Mouse (Mus musculus): ENCODE measurements around the gene Hlf. TPM values are rescaled to one million over a fixed set of nuclear protein-coding genes. Genes with fewer than 3 reads are reported as not detected.

Gene Hlf
- total RNA-seq, 2 experiments from 2014 or later, result 87.7 to 88.2 TPM

- Histone ChIP-seq H3K4me3 (no peak overlapping the region), H3K27ac (no peak overlapping the region)
- no peak for TF ChIP-seq CTCF (conservative IDR thresholded peaks at IDR 0.05)
- no peak for DNase-seq (ENCODE audit: low spot score in 2 of 2)
These were observed 41.1 kb downstream of the Hlf start for GRCm38 (mm10) chr11:90349486-90350152.

DNA sequence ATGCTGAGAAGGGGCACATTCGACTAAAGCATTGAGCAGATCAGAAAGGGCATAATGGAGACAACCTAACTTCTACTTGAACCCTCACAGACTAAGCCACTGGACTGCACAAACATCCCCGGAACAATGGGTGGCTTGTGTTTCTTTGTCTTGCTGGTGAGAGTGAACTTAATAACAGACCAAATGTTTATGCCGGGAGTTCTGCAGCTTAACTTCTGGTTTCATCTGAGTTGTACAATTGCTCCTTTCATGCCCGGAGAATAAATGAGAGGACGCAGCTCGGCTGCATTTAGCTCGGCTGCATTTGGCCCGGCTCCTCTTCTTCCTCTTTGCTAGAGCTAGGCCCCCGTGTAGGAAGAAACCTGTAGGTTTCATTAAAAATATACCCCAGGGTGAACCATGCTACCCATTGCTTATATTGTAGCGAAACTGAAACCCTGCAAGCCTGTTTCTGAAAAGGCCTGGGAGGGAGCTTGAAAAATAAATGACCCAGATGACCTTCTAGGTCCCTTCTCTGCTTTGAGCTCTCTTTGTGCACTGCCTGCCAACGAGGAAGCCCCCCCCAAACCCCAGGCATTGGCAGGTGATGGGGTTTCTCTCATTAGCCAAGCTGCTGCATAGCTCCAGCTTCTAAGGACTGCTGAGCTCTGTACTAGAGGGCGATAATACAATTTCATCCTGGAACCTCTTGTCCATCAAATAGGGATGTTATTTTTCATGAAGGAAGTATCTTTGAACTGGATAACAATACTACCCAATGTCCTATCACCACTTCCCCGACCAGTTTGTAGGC, 42.8 kb downstream of the Hlf start:
- Histone ChIP-seq H3K27ac (peak overlapping the region; percentile 48; the same call in 1 of the 2 replicates), H3K4me3 (no peak overlapping the region)
- no peak for TF ChIP-seq CTCF (conservative IDR thresholded peaks at IDR 0.05)
- no peak for DNase-seq (ENCODE audit: low spot score in 2 of 2)

DNA sequence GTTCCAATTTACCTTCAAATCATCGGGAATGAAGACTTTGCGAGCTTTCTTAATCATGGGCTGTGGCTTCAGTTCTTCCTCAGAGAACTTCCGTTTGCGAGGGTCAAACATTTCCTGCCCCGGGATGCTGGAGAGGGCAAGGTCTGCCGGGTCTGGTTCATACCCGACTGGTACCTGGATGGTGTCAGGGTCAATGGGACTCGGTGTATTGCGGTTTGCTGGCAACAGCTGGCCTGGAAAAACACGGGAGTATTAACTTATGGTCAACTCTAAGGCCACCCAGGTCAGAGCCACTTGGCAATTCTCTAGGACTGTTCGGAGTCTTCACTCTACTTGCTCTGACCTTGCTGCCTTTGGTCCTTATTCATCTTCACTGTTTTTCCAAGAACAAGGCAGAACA, 44.9 kb downstream of the Hlf start:
- no peak overlapping the region for H3K27ac ChIP-seq
- H3K4me3 ChIP-seq, result no peak overlapping the region
- no peak for DNase-seq (ENCODE audit: low spot score in 2 of 2)
- no peak for TF ChIP-seq CTCF (conservative IDR thresholded peaks at IDR 0.05)

GRCm38 (mm10) chr11:90342858-90343257, 47.8 kb downstream of the Hlf start:
- Histone ChIP-seq H3K27ac (no peak overlapping the region), H3K4me3 (no peak overlapping the region)
- DNase-seq (ENCODE audit: low spot score in 2 of 2), result no peak
- no peak for TF ChIP-seq CTCF (conservative IDR thresholded peaks at IDR 0.05)

GRCm38 (mm10) chr11:90342267-90342666, 48.4 kb downstream of the Hlf start:
- H3K4me3 ChIP-seq, result no peak overlapping the region
- no peak for DNase-seq (ENCODE audit: low spot score in 2 of 2)
- H3K27ac ChIP-seq, result no peak overlapping the region
- no peak for TF ChIP-seq CTCF (conservative IDR thresholded peaks at IDR 0.05)

- no peak overlapping the region for H3K27ac ChIP-seq
- DNase-seq (ENCODE audit: low spot score in 2 of 2), result no peak
- no peak overlapping the region for H3K4me3 ChIP-seq
- no peak for TF ChIP-seq CTCF (conservative IDR thresholded peaks at IDR 0.05)
These were observed 49.9 kb downstream of the Hlf start for GRCm38 (mm10) chr11:90340836-90341235.

- no peak overlapping the region for H3K4me3 ChIP-seq
- H3K27ac ChIP-seq, result no peak overlapping the region
- TF ChIP-seq CTCF (conservative IDR thresholded peaks at IDR 0.05), result no peak
- no peak for DNase-seq (ENCODE audit: low spot score in 2 of 2)
These were observed 55.9 kb downstream of the Hlf start for GRCm38 (mm10) chr11:90334816-90335215.

DNA sequence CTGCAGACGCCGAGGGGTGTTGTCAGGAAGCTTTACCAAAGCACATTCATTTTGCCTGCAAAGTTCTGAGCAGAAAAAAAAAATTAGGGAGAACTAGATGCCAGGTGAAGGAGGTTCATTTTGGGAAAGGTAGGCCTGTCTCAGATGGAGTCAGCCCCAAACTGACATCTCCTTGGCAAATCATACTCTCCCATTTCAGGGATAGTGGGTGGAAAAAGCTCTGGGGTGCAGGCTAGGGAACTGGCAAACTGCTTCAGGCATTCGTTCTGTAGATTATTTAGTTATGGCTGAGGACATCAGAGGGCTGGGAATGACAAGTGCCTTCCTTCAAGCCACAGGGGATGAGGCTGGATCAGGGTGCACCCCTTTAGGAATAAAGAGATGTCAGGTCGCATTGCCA, 58.0 kb downstream of the Hlf start:
- no peak for DNase-seq (ENCODE audit: low spot score in 2 of 2)
- Histone ChIP-seq H3K27ac (no peak overlapping the region), H3K4me3 (no peak overlapping the region)
- no peak for TF ChIP-seq CTCF (conservative IDR thresholded peaks at IDR 0.05)

DNA sequence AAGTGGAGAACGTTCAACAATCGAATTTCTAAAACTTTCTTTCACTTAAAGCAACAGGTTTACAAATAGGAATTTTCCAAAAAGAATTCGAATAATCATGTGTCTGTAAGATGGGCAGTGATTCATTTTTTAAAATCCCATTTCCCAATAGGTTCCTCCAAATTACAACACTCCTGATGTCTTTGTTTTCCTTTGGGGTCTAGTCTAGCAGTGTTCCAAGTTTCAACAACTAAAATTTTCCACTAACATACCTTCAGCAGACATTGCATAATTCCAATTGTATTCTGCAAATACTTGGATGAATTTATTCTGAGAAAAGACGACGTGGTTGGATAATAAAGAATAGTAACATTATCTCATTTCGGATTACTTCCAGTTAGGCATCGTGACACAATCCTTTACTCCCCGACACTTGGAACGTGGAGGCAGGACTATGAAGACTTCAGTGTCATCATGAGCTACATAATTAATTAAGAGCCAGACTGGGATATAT, 60.4 kb downstream of the Hlf start:
- Histone ChIP-seq H3K4me3 (no peak overlapping the region), H3K27ac (no peak overlapping the region)
- DNase-seq (ENCODE audit: low spot score in 2 of 2), result no peak
- no peak for TF ChIP-seq CTCF (conservative IDR thresholded peaks at IDR 0.05)

GRCm38 (mm10) chr11:90326836-90327235, 63.9 kb downstream of the Hlf start:
- no peak for TF ChIP-seq CTCF (conservative IDR thresholded peaks at IDR 0.05)
- no peak for DNase-seq (ENCODE audit: low spot score in 2 of 2)
- H3K27ac ChIP-seq, result no peak overlapping the region

DNA sequence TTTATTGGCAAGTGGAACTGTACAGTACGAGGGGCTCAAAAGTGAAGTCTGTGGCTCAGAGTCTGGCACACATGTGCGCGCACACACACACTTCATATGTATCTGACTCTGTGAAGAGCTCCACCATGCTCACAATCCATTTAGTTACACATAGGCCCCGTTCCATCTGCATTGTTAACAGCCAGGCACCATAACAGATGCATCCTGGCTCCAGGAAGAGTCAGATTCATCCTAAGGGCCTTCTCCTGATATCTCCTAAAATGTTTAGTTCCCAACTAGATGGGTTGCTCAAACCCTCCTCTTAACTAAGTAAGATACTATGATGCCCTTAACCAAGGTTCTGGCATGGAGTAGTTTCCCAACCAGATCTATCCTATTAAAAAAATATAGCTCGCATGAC, 64.5 kb downstream of the Hlf start:
- no peak for TF ChIP-seq CTCF (conservative IDR thresholded peaks at IDR 0.05)
- no peak overlapping the region for H3K27ac ChIP-seq
- no peak overlapping the region for H3K4me3 ChIP-seq
- no peak for DNase-seq (ENCODE audit: low spot score in 2 of 2)

More at GRCm38 (mm10) chr11:90326836-90327235, 63.9 kb downstream of the Hlf start:
- no peak overlapping the region for H3K4me3 ChIP-seq

- no peak for DNase-seq (ENCODE audit: low spot score in 2 of 2)
- TF ChIP-seq CTCF (conservative IDR thresholded peaks at IDR 0.05), result no peak
- Histone ChIP-seq H3K4me3 (no peak overlapping the region), H3K27ac (no peak overlapping the region)
These were observed 66.1 kb downstream of the Hlf start for GRCm38 (mm10) chr11:90324597-90324996.

GRCm38 (mm10) chr11:90320922-90321321, 69.8 kb downstream of the Hlf start:
- no peak overlapping the region for H3K27ac ChIP-seq
- no peak for DNase-seq (ENCODE audit: low spot score in 2 of 2)
- H3K4me3 ChIP-seq, result no peak overlapping the region
- no peak for TF ChIP-seq CTCF (conservative IDR thresholded peaks at IDR 0.05)

DNA sequence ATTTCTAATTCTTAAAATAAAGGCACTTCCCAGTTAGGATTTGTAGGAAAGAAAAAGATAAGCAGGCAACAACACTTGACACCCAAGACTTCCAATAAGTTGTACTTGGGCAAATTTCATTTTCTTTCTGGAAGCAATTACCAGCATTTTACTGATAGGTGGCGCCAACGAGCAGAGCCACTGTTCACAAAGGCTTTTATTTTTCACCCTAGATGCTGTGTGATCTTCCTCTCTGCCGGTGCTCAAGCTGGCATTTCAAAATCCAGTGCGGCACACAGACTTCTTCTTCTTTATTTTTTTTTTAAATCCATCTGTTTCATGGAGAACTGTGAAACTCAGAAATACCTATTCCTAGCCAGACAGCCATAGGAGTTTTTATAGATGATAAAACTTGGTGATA, 73.2 kb downstream of the Hlf start:
- Histone ChIP-seq H3K4me3 (no peak overlapping the region), H3K27ac (no peak overlapping the region)
- DNase-seq (ENCODE audit: low spot score in 2 of 2), result peak; percentile 68 to 74
- peak; percentile 96 for TF ChIP-seq CTCF (conservative IDR thresholded peaks at IDR 0.05)
